Mouse (Mus musculus) E14TG2a.4 (cell line): Measurements from ENCODE around the gene Ess2.
A peak's percentile ranks its signal among the peaks of the same experiment; 100 is the strongest.

Experiments used
- H3K27me3 ChIP-seq: 2 replicates; pipeline ENCODE4 v1.6.1; 2014; ENCODE audit warnings: low read length, control low read depth; ENCODE audit not compliant: insufficient read depth
- H3K36me3 ChIP-seq: 2 replicates; pipeline ENCODE4 v1.6.1; 2014; ENCODE audit warnings: low read length, control low read depth; ENCODE audit not compliant: insufficient read depth
- H3K4me1 ChIP-seq: replicated peaks from 2 replicates; pipeline ENCODE4 v1.6.1; 2014; ENCODE audit warnings: low read depth, low read length, control low read depth
- H3K4me3 ChIP-seq: replicated peaks from 2 replicates; pipeline ENCODE4 v1.5.1; 2014; ENCODE audit warnings: mild to moderate bottlenecking, low read length
- H3K9me3 ChIP-seq: 2 replicates; pipeline ENCODE4 v1.6.1; 2014; ENCODE audit warnings: low read length, control low read depth
- CTCF ChIP-seq: conservative IDR thresholded peaks from 2 replicates; pipeline ENCODE4 v1.5.1; 2014; ENCODE audit warnings: low read length
- NANOG ChIP-seq: IDR thresholded peaks from 2 replicates; pipeline ENCODE4 v1.6.1; 2014; ENCODE audit warnings: borderline replicate concordance, low read length, mixed read lengths
- POU5F1 ChIP-seq: IDR thresholded peaks from 2 replicates; pipeline ENCODE4 v1.6.1; 2014; ENCODE audit warnings: low read length, borderline replicate concordance

Gene Ess2

DNA sequence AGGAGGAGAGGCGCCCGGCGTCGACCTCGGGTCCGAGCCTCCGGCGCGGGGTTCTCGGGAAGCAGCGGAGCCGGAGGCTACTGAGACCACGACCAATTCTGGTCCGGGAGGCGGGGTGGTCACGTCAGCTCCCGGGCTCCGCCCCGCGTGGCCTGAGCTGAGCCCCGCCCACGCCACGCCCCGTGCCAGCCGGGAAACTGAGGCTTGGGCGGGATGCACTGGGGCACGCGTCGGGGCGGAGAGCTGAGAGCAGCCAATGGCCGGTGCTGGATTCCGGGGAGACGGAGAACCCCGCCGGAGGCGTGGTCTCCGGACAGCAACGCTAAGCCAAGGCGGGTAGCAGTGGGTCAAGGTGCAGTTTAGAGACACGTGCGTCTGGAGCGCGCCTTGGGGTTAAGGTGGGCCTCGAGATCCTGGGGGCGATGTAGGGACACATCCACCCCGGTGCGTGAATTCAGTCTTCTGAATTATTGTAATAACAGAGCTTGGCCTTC is 17.0 kb upstream of the Ess2 start, which contains the start of gene Slc25a1:
Gene Slc25a1, minus strand, starts transcription at position 133 of the 494 bp plus-strand sequence.
- no peaks in the 10 kb centered on the region for H3K27me3 ChIP-seq
- TF ChIP-seq POU5F1 (no peak), NANOG (no peak), CTCF (no peak)
- peak within 1 kb of the TSS; percentile 95 for H3K4me3 ChIP-seq
- H3K4me1 ChIP-seq = peaks cover 70% of the 10 kb centered on the region
- H3K9me3 ChIP-seq = no peaks in the 10 kb centered on the region
- H3K36me3 ChIP-seq = peaks cover 54% of the 10 kb centered on the region

DNA sequence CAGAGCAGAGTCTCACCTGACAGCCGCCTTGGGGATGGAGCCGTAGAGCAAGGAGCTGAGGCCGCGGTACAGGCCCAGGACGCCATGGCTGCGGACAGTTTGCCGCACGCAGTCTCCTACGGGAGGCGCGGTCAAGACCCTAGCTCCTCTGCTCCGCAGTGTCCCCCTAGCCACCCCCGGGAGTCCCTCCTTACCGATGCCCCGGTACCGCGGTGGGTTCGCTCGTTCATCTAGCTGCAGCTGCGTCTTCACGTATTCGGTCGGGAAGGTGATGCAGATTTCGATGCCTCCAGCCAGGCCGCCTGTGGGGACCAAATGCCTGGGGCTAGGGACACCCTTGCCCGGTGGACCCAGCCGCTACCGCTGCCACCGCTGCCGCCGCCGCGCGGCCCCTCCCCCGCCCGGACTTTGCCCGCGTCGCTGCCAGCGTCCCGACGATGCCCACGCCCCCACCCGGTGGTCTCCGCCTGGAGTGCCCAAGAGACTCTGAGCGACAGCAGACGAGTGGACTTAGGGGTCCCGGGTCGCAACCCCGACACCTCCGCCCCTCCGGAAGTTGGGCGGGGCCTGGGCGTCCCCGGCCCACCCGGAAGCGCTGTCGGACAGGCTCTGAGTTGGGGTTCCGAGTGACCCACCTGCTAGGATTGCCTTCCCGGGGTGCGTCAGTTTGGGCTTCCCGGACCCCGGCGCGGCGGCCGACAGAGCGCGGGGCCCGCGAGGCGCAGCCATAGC is 16.4 kb upstream of the Ess2 start:
- H3K4me3 ChIP-seq = peak overlapping the region; percentile 95
- TF ChIP-seq NANOG (no peak), POU5F1 (no peak), CTCF (no peak)
- H3K27me3 ChIP-seq = no peaks in the 10 kb centered on the region
- peaks cover 55% of the 10 kb centered on the region for H3K36me3 ChIP-seq
- H3K4me1 ChIP-seq = peaks cover 77% of the 10 kb centered on the region
- no peaks in the 10 kb centered on the region for H3K9me3 ChIP-seq

DNA sequence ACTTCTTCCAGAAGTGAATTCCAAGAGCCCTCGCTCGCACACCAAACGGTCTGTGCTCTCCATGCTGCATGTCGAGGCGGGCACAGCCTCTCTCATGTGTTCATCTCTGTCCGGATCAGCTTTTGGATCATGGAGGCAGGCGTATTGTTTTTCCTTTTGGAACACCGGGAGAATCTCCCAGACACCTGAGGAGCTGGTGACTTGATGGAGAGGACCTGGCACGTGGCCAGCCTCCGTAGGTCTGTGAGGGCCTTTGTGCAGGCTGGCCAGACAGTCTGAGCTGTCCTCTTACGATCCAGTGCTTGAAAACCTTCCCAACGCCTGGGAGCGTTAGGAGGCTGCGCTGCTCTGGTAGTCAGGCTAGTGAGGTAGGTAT is 11.0 kb upstream of the Ess2 start:
- Histone ChIP-seq H3K4me3 (peak overlapping the region; percentile 94), H3K9me3 (no peaks in the 10 kb centered on the region), H3K27me3 (peaks cover 29% of the 10 kb centered on the region), H3K4me1 (peaks cover 73% of the 10 kb centered on the region), H3K36me3 (peaks cover 41% of the 10 kb centered on the region)
- TF ChIP-seq CTCF (no peak), POU5F1 (no peak), NANOG (no peak)

DNA sequence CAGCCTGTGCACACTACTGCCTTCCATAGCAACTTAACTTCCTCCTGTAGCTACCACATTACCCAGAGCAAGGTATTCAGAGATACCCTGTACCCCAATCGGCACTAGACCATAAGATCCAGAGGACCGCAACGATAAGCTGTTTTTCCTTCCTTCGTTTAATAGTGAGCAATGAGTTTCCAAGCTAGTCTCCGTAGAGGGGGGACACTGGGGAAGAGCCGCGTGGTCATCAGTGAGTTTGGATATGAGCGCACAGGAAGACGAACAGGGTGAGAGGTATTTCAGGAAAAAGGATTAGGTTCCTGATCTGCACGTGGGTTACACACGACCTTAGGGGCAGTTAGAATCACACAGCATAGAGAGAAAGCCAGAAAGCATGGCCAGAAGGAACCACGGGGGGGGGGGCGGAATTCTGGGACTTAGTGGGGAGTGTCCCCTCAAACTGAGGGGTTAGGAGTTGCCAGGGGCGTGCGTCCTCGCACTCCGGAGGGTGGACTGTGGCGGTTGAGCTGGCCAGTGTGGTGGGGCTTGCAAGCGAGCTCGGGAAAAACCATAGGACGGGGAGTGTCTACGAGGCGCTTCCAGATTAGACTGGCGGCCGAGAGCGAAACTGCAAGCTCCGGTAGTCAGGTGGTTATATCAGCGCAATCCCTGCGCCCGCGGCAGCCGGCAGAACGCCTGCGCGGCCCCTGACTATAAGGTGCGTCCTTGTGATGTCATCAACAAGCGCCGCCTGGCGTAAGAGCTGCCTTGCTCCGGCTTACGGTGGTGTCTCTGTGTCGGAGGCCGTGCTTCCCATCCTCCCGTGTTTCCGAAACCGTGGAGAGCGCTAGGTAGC is 10.4 kb upstream of the Ess2 start:
- Histone ChIP-seq H3K9me3 (no peaks in the 10 kb centered on the region), H3K4me1 (peaks cover 67% of the 10 kb centered on the region), H3K36me3 (peaks cover 35% of the 10 kb centered on the region), H3K27me3 (peaks cover 35% of the 10 kb centered on the region), H3K4me3 (peak overlapping the region; percentile 94)
- TF ChIP-seq CTCF (peak; percentile 32), POU5F1 (no peak)

DNA sequence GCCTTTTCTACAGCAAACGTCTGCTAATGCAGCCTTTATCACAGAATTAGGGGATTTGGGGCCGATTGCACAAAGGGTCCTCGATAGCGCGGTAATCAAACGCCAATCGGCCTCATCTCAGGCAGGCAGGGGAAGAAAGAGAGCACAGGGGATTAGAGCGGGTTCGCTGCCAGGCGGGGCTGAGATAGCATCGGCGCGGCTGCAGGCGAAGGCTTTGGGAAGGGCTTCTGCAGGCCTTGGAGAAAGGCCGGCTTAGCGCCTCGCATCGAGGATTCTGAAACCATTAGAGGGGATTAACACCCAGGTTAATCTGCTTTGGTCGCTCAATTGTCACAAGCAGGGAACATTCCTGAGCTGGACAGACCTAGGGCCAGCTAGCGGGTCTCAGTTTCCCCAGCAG is 9.4 kb upstream of the Ess2 start:
- TF ChIP-seq POU5F1 (no peak), NANOG (no peak), CTCF (no peak)
- peak overlapping the region; percentile 94 for H3K4me3 ChIP-seq
- H3K4me1 ChIP-seq = peaks cover 57% of the 10 kb centered on the region
- peaks cover 26% of the 10 kb centered on the region for H3K36me3 ChIP-seq
- no peaks in the 10 kb centered on the region for H3K9me3 ChIP-seq
- peaks cover 44% of the 10 kb centered on the region for H3K27me3 ChIP-seq

DNA sequence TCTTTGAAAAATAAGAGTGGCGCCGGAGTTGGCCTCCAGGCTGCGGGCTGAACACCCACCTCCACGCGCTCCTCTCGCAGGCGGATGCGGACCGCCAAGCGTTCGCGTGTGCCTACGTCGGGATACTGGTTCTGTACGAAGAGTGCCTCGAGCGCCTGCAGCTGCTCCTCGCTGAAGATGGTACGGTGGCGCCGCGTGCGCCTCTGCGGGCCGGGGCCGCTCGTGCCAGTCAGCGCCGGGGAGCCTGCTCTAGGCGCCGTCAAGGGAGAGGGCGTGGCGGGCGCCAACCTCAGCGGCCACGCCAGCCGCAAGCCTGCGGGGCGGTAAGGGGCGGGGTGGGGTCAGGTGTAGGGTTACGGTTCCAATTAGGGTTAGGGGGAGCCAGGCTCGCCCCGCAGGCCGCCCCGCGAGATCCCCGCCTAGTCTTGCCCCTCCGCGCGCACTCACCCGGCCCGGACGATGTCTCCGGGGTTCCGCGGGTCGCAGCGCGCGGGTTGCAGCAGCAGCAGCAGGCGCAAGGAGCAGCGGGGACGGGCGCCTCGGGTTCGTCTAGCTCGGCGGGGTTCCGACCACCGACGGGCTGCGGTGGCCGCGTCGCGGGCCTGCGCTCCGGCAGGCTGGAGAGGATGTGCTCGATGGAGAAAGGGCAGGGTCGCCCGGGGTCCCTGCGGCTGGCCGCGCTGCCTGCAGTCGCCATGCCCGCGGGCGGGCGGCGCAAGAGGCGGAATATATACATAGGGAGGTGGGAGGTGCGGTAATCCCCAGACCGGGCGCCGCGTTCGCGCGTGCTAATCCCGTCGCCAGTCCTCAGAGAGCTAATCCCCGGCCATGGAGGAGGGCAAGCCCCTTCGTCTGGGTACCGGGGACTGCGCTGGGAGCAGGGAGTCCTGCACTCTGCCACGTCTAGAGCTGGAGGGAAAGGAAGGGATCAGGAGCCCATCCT is 3.4 kb upstream of the Ess2 start, which contains the start of gene Gsc2:
Gene Gsc2, minus strand, starts transcription at position 753 of the 943 bp plus-strand sequence.
- H3K4me1 ChIP-seq = peaks cover 33% of the 10 kb centered on the region
- H3K9me3 ChIP-seq = no peaks in the 10 kb centered on the region
- TF ChIP-seq CTCF (no peak), NANOG (no peak), POU5F1 (no peak)
- H3K27me3 ChIP-seq = peaks cover 70% of the 10 kb centered on the region
- H3K36me3 ChIP-seq = no peaks in the 10 kb centered on the region
- H3K4me3 ChIP-seq = peak within 1 kb of the TSS; percentile 83

DNA sequence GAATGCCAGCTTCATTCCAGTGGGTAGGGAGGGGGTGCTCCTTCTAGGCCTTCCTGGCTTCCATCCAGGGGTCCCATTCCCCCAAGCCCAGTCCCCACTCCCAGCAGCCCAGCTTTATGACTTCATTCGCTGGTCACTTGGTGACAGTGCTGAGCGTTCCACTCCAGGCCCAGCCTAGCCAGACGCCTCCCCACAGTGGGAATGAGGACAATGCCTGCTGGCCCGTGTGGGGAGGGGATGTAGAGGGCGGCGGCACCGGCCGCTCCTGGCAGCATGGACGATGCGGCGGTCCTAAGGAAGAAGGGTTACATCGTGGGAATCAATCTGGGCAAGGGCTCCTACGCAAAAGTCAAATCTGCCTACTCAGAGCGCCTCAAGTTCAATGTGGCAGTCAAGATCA is 12.7 kb downstream of the Ess2 start, which contains the start of the genes Dgcr2 and Tssk2:
Gene Dgcr2, minus strand, starts transcription at position 101 of the 400 bp plus-strand sequence.
Gene Tssk2, plus strand, starts transcription at position 176 of the 400 bp plus-strand sequence.
- H3K4me1 ChIP-seq = no peaks in the 10 kb centered on the region
- TF ChIP-seq NANOG = no peak
- no peak for TF ChIP-seq POU5F1
- no peak for TF ChIP-seq CTCF
- H3K27me3 ChIP-seq = peaks cover 14% of the 10 kb centered on the region; the same call in 1 of the 2 replicates
- no peak within 1 kb of the TSS for H3K4me3 ChIP-seq
- peaks cover 42% of the 10 kb centered on the region for H3K36me3 ChIP-seq
- H3K9me3 ChIP-seq = no peaks in the 10 kb centered on the region
